Mouse (Mus musculus) limb, embryonic 13.5 days (tissue): ENCODE measurements around the gene Elavl4. TPM values are rescaled to one million over a fixed set of nuclear protein-coding genes. Genes with fewer than 3 reads are reported as not detected.

ENCODE experiments used
- polyA plus RNA-seq: library from polyadenylated mRNA; unstranded; fragments of >200 nt; fragmentation: Nextera tagmentation; extraction: Ambion mirVana; gene quantifications from 2 replicates; pipeline ENCODE4 v1.2.1, GENCODE M21; 2015

Gene Elavl4
- polyA plus RNA-seq, 1 experiment from 2014 or later = 3.4 TPM

Other genes with a start within 250 kb of the Elavl4 start
- gene Agbl4, start 45.8 kb upstream of the Elavl4 start, polyA plus RNA-seq = 0.27 and 0.49 TPM in 2 replicates